Mouse (Mus musculus): ENCODE data around the gene Espl1. TPM values are rescaled to one million over a fixed set of nuclear protein-coding genes. Genes with fewer than 3 reads are reported as not detected.
"Not testable (repeated sequence)": the region's sequence is repeated elsewhere in the genome, so short reads cannot be mapped to it uniquely, and the experiment has no call there.

Espl1 gene
- polyA plus RNA-seq, 1 experiment from 2014 or later, result 11.5 TPM

GRCm38 (mm10) chr15:102315292-102315691 lies 19.2 kb downstream of the Espl1 start:
- Histone ChIP-seq H3K36me3 (ENCODE audit: control insufficient read depth, insufficient read depth, low read length) (peaks cover 65% of the 10 kb centered on the region), H3K9ac (ENCODE audit: low read length) (no peak overlapping the region), H3K4me2 (ENCODE audit: low read length) (no peak overlapping the region), H3K27ac (ENCODE audit: low read depth, low read length) (no peak overlapping the region), H3K4me3 (ENCODE audit: low read depth, low read length) (no peak overlapping the region), H3K4me1 (ENCODE audit: control insufficient read depth, insufficient read depth, low read length) (no peaks in the 10 kb centered on the region), H3K9me3 (replicated peaks; ENCODE audit: control insufficient read depth, low read length) (no peaks in the 10 kb centered on the region), H3K27me3 (replicated peaks; ENCODE audit: control insufficient read depth, insufficient read depth, low read length) (no peaks in the 10 kb centered on the region)
- 92% methylated on average over 8 of the region's 8 CpGs for WGBS
- ATAC-seq (no peak), DNase-seq (ENCODE audit: low spot score) (no peak)

GRCm38 (mm10) chr15:102316263-102316662 lies 20.2 kb downstream of the Espl1 start:
- no peak overlapping the region for H3K4me2 ChIP-seq (ENCODE audit: low read length)
- H3K4me1 ChIP-seq (ENCODE audit: control insufficient read depth, insufficient read depth, low read length), result no peaks in the 10 kb centered on the region
- H3K9ac ChIP-seq (ENCODE audit: low read length), result no peak overlapping the region
- ATAC-seq (no peak), DNase-seq (ENCODE audit: low spot score) (peak; percentile 67)
- no peak overlapping the region for H3K27ac ChIP-seq (ENCODE audit: low read depth, low read length)
- H3K36me3 ChIP-seq (ENCODE audit: control insufficient read depth, insufficient read depth, low read length), result peaks cover 67% of the 10 kb centered on the region
- no peaks in the 10 kb centered on the region for H3K27me3 ChIP-seq (replicated peaks; ENCODE audit: control insufficient read depth, insufficient read depth, low read length)
- no peaks in the 10 kb centered on the region for H3K9me3 ChIP-seq (replicated peaks; ENCODE audit: control insufficient read depth, low read length)
- 88% methylated on average over 6 of the region's 6 CpGs for WGBS
- H3K4me3 ChIP-seq (ENCODE audit: low read depth, low read length), result no peak overlapping the region

DNA sequence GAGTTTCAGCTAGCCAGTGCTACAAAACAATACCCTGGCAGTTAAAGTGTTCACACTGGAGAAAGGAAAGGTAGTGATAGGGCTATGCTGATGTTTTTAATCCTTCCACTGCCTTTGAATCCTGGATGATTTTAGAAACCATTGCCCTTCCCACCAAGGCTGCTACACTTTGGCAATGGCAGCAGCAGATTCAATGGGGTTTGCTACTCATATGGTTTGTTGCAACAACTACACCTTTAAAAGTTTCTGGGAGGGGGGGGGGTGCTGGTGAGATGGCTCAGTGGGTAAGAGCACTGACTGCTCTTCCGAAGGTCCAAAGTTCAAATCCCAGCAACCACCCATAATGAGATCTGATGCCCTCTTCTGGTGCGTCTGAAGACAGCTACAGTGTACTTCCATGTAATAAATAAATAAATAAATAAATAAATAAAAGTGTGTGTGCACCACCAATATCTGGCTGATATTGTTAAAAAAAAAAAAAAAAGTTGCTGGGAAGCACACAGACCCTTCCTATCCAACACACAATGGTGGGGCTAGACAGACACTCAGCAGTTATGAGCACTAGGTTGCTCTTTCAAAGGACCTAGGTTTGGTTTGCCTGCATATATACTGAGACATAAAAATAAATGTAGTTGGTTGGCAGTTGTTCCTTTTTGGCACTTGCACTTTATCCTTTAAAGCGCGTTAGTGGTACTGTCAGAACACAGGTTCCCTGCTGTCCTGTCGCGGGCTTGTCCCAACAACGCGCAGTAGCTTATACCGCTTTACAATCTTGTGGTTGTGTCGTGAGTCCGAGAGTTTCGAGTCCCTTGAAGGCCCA lies 28.8 kb downstream of the Espl1 start:
- DNase-seq (ENCODE audit: low spot score) (no peak), ATAC-seq (no peak)
- no peak overlapping the region for H3K9ac ChIP-seq (ENCODE audit: low read length)
- no peak overlapping the region for H3K27ac ChIP-seq (ENCODE audit: low read depth, low read length)
- peak overlapping the region; percentile 49; the same call in 1 of the 2 replicates for H3K4me2 ChIP-seq (ENCODE audit: low read length)
- no peaks in the 10 kb centered on the region for H3K9me3 ChIP-seq (replicated peaks; ENCODE audit: control insufficient read depth, low read length)
- no peaks in the 10 kb centered on the region for H3K27me3 ChIP-seq (replicated peaks; ENCODE audit: control insufficient read depth, insufficient read depth, low read length)
- peaks cover 7% of the 10 kb centered on the region for H3K4me1 ChIP-seq (ENCODE audit: control insufficient read depth, insufficient read depth, low read length)
- peaks cover 53% of the 10 kb centered on the region for H3K36me3 ChIP-seq (ENCODE audit: control insufficient read depth, insufficient read depth, low read length)
- H3K4me3 ChIP-seq (ENCODE audit: low read depth, low read length), result no peak overlapping the region
- WGBS, result 76% methylated on average over 12 of the region's 12 CpGs

- Histone ChIP-seq H3K4me2 (ENCODE audit: low read length) (peak within 1 kb of the TSS; percentile 89), H3K9ac (ENCODE audit: low read length) (peak within 1 kb of the TSS; percentile 87), H3K27ac (ENCODE audit: low read depth, low read length) (peak within 1 kb of the TSS; percentile 52), H3K36me3 (ENCODE audit: control insufficient read depth, insufficient read depth, low read length) (peaks cover 52% of the 10 kb centered on the region), H3K27me3 (replicated peaks; ENCODE audit: control insufficient read depth, insufficient read depth, low read length) (no peaks in the 10 kb centered on the region), H3K9me3 (replicated peaks; ENCODE audit: control insufficient read depth, low read length) (no peaks in the 10 kb centered on the region), H3K4me1 (ENCODE audit: control insufficient read depth, insufficient read depth, low read length) (peaks cover 7% of the 10 kb centered on the region), H3K4me3 (ENCODE audit: low read depth, low read length) (peak within 1 kb of the TSS; percentile 58)
- peak; percentile 94 for ATAC-seq
- DNase-seq (ENCODE audit: low spot score), result peak; percentile 90
- WGBS, result under 1% methylated on average over 39 of the region's 40 CpGs
These were observed 30.0 kb downstream of the Espl1 start, which contains the start of gene Pfdn5 for GRCm38 (mm10) chr15:102326022-102326576. Pfdn5 (plus strand) TSS chr15:102326116.

GRCm38 (mm10) chr15:102326892-102327291 lies 30.8 kb downstream of the Espl1 start:
- peak overlapping the region; percentile 58 for H3K4me3 ChIP-seq (ENCODE audit: low read depth, low read length)
- DNase-seq (ENCODE audit: low spot score), result no peak
- peaks cover 7% of the 10 kb centered on the region for H3K4me1 ChIP-seq (ENCODE audit: control insufficient read depth, insufficient read depth, low read length)
- WGBS, result 71% methylated on average over 8 of the region's 8 CpGs
- H3K27ac ChIP-seq (ENCODE audit: low read depth, low read length), result no peak overlapping the region
- peak overlapping the region; percentile 89 for H3K4me2 ChIP-seq (ENCODE audit: low read length)
- no peaks in the 10 kb centered on the region for H3K9me3 ChIP-seq (replicated peaks; ENCODE audit: control insufficient read depth, low read length)
- H3K27me3 ChIP-seq (replicated peaks; ENCODE audit: control insufficient read depth, insufficient read depth, low read length), result no peaks in the 10 kb centered on the region
- H3K9ac ChIP-seq (ENCODE audit: low read length), result peak overlapping the region; percentile 87
- ATAC-seq, result no peak
- peaks cover 46% of the 10 kb centered on the region for H3K36me3 ChIP-seq (ENCODE audit: control insufficient read depth, insufficient read depth, low read length)

DNA sequence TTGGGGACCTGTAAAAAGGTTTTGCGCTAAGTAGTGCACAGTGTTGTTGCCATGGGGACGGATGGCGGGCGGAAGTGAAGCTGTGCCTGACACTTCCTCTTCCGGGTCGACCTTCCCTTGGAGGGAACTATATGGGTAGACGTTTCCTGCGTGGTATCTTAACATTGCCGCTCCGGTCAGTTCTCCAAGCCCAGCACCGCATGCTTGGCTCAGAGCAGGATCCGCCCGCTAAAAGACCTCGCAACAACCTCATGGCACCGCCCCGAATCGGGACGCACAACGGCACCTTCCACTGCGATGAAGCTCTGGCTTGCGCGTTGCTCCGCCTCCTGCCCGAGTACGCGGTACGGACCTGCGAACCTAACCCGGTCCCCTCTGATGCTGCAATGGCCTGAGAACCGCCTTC lies 35.5 kb downstream of the Espl1 start, which contains the start of gene Myg1:
Gene Myg1 (plus strand): TSS at position 100 of the 406 bp plus-strand sequence.
- DNase-seq (ENCODE audit: low spot score) (peak; percentile 95), ATAC-seq (peak; percentile 98)
- peak within 1 kb of the TSS; percentile 84 for H3K4me2 ChIP-seq (ENCODE audit: low read length)
- H3K4me1 ChIP-seq (ENCODE audit: control insufficient read depth, insufficient read depth, low read length), result peaks cover 18% of the 10 kb centered on the region
- H3K36me3 ChIP-seq (ENCODE audit: control insufficient read depth, insufficient read depth, low read length), result peaks cover 65% of the 10 kb centered on the region
- H3K9me3 ChIP-seq (replicated peaks; ENCODE audit: control insufficient read depth, low read length), result no peaks in the 10 kb centered on the region
- H3K27ac ChIP-seq (ENCODE audit: low read depth, low read length), result peak within 1 kb of the TSS; percentile 39; the same call in 1 of the 2 replicates
- no peaks in the 10 kb centered on the region for H3K27me3 ChIP-seq (replicated peaks; ENCODE audit: control insufficient read depth, insufficient read depth, low read length)
- under 1% methylated on average over 30 of the region's 30 CpGs for whole genome bisulfite sequencing
- peak within 1 kb of the TSS; percentile 73 for H3K9ac ChIP-seq (ENCODE audit: low read length)
- peak within 1 kb of the TSS; percentile 81 for H3K4me3 ChIP-seq (ENCODE audit: low read depth, low read length)

DNA sequence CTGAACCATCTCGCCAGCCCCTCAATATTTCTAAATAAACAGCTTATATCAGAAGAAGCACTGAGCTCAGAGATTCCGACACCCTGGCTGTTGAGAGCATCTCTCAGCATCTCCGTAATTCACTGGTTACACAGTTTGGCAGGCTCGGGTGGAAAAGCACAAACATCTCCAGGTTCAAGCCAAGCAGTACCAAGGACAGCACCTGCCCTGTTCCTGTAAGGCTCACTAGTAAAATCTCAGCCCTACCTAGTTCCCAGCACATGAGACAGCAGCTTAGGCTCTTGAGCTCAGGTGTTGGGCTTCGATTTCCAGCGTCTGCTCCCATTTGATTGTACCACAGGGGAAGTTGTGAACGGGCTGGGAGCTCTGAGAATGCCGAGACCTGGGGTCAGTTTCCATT lies 39.2 kb downstream of the Espl1 start:
- no peak overlapping the region for H3K27ac ChIP-seq (ENCODE audit: low read depth, low read length)
- ATAC-seq (no peak), DNase-seq (ENCODE audit: low spot score) (no peak)
- H3K36me3 ChIP-seq (ENCODE audit: control insufficient read depth, insufficient read depth, low read length), result peaks cover 80% of the 10 kb centered on the region
- no peak overlapping the region for H3K4me2 ChIP-seq (ENCODE audit: low read length)
- no peak overlapping the region for H3K9ac ChIP-seq (ENCODE audit: low read length)
- WGBS, result 90% methylated on average over 8 of the region's 8 CpGs
- H3K4me3 ChIP-seq (ENCODE audit: low read depth, low read length), result no peak overlapping the region
- H3K9me3 ChIP-seq (replicated peaks; ENCODE audit: control insufficient read depth, low read length), result no peaks in the 10 kb centered on the region
- no peaks in the 10 kb centered on the region for H3K27me3 ChIP-seq (replicated peaks; ENCODE audit: control insufficient read depth, insufficient read depth, low read length)
- H3K4me1 ChIP-seq (ENCODE audit: control insufficient read depth, insufficient read depth, low read length), result peaks cover 12% of the 10 kb centered on the region

DNA sequence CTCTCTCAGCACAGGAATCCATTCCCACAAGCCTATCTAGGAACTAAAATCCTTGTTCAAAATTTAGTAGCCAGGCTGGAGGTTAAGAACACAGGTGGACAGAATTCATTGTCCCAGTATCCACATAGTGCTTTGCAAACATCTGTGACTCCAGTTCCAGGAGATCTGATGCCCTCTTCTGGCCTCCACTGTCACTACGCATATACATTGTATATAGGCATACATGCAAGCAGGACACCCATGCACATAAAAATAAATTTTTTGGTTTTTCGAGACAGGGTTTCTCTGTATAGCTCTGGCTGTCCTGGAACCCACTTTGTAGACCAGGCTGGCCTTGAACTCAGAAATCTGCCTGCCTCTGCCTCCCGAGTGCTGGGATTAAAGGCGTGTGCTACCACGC lies 39.9 kb downstream of the Espl1 start:
- not testable (repeated sequence) for H3K27me3 ChIP-seq (replicated peaks; ENCODE audit: control insufficient read depth, insufficient read depth, low read length); H3K4me3 ChIP-seq (ENCODE audit: low read depth, low read length); H3K27ac ChIP-seq (ENCODE audit: low read depth, low read length); ATAC-seq; H3K9me3 ChIP-seq (replicated peaks; ENCODE audit: control insufficient read depth, low read length); H3K9ac ChIP-seq (ENCODE audit: low read length); H3K4me2 ChIP-seq (ENCODE audit: low read length); DNase-seq (ENCODE audit: low spot score)
- 92% methylated on average over 5 of the region's 5 CpGs for WGBS
- Histone ChIP-seq H3K36me3 (ENCODE audit: control insufficient read depth, insufficient read depth, low read length) (peaks cover 79% of the 10 kb centered on the region), H3K4me1 (ENCODE audit: control insufficient read depth, insufficient read depth, low read length) (peaks cover 12% of the 10 kb centered on the region)

DNA sequence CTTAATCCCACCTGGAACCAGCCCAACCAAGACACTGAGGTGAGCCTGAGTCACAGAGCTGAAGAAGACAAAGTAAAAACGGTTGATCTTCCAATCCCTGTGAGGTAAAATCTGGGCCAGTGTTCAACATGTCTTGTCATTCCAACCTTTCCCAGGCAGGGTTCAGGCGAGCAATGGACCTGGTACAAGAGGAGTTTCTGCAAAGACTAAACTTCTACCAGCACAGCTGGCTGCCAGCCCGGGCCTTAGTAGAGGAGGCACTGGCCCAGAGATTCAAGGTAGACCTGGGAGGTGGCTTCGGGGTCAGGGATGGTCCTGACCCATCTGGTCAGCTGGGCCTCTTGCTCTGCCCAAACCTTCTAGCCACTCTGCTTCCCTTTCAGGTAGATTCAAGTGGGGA lies 40.9 kb downstream of the Espl1 start:
- H3K4me1 ChIP-seq (ENCODE audit: control insufficient read depth, insufficient read depth, low read length), result peaks cover 12% of the 10 kb centered on the region
- no peak overlapping the region for H3K27ac ChIP-seq (ENCODE audit: low read depth, low read length)
- ATAC-seq, result no peak
- no peak overlapping the region for H3K4me2 ChIP-seq (ENCODE audit: low read length)
- peaks cover 79% of the 10 kb centered on the region for H3K36me3 ChIP-seq (ENCODE audit: control insufficient read depth, insufficient read depth, low read length)
- H3K4me3 ChIP-seq (ENCODE audit: low read depth, low read length), result no peak overlapping the region
- H3K27me3 ChIP-seq (replicated peaks; ENCODE audit: control insufficient read depth, insufficient read depth, low read length), result no peaks in the 10 kb centered on the region
- no peak for DNase-seq (ENCODE audit: low spot score)
- no peak overlapping the region for H3K9ac ChIP-seq (ENCODE audit: low read length)
- H3K9me3 ChIP-seq (replicated peaks; ENCODE audit: control insufficient read depth, low read length), result no peaks in the 10 kb centered on the region
- WGBS, result 87% methylated on average over 4 of the region's 4 CpGs

Measured in forebrain, embryonic 14.5 days (tissue).